Mouse (Mus musculus) frontal cortex, postnatal 25 days (tissue): Measurements from ENCODE around the gene Slc2a4.
"Not testable (repeated sequence)": the region's sequence is repeated elsewhere in the genome, so short reads cannot be mapped to it uniquely, and the experiment has no call there.

Experiments
- DNase-seq, 2 experiments: peaks; one replicate each; pipeline ENCODE4 v3.0.0; 2022; ENCODE audit warnings: low spot score in 2 of 2

Slc2a4 gene

DNA sequence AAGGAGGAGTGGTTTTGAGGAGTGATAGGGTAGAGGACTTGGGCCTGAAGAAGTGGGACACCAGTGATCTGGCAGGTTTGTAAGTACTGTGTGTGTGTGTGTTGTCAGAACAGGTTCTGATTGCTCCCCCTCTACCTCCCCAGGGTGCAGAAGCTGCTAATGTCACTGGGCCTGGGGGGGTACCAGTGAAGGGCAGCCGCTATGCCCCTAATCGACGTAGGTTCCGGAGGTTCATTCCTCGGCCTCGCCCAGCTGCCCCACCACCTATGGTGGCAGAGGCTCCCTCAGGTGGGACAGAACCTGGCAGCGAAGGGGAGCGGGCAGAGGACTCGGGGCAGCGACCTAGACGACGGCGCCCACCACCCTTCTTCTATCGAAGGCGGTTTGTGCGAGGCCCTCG lies 8.3 kb downstream of the Slc2a4 start:
- no peak for DNase-seq

GRCm38 (mm10) chr11:69939181-69939580 lies 8.8 kb downstream of the Slc2a4 start:
- DNase-seq: no peak

DNA sequence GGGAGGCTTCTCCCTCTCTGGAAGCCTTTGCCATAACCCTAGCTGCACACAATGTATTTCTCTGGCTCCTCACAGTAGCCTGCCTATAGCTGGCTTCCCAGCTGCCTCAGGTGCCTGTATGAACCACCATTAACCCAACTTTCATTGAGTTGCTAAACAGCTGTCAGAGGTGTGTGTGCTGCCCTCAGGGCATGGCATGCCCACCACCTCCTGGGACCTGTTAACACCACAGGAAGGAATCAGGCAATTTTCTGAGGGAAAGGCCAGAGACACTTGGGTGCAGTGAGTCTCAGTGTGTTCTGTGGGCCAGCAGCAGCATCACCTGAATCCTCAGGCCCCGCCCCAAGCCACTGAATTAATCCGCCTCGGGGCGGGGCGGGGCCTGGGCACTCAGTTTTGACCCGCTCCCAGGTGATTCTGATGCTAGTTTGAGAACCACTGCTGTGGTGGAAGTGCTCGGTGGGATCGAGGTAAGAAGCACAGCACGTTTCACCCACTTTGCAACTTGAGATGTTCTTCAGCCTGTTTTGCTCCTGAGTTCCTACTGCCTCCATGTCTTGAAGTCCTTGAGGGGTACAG lies 9.5 kb downstream of the Slc2a4 start:
- DNase-seq: no peak

- no peak for DNase-seq
These were observed 10.2 kb downstream of the Slc2a4 start for GRCm38 (mm10) chr11:69937834-69938233.

DNA sequence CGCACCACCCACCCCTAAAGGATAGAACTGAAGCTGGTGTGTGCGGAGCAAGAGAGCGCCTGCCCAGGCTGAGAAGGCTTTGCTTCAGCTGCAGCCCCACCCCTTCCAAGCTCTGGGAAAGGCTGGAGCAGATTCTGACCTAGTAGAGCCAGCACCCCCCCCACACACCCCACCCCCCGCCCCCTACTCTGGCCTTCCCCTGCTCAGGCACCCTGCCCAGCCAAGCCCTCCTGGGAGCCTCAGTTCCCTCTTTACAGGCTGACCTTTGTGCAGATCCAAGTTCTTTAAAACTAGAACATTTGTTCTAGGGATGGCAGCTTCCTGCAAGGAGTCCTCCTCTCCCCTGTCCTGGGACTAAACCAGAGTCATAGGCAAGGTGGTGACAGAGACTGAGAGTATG lies 10.6 kb downstream of the Slc2a4 start:
- DNase-seq: no peak

DNA sequence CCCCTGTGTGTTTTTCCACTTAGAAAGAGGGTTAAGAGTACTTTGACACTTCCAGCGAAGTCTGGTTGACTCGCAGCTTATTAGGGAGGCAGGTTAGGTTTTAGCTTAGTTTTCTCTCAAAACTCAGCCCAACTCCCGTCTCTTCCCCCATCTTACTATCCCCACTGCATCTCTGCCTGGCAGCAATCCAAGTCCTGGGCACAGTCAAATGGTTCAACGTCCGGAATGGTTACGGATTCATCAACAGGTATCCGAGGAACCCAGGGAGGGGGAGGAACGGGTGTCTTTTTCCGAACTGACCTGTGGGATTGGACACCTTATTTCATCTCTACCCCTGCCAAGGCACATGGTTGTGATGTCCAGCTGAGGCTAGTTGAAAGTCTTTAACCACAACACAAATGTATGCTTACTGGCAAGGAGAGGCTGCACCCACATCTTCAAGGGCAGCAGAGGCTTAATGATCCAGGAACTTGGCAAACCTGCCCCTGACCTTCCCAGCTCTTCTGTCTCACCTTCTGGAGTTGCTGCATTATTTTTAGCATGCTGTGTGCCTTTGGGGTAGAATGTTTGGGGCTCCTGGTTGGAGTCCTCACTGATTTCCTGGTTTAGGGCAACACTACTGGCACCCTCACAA lies 11.2 kb downstream of the Slc2a4 start:
- no peak for DNase-seq

- DNase-seq: no peak
These were observed 11.8 kb downstream of the Slc2a4 start for GRCm38 (mm10) chr11:69936156-69936555.

- DNase-seq: peak; percentile 67 to 76
These were observed 12.7 kb downstream of the Slc2a4 start, which contains the start of gene Ybx2 for GRCm38 (mm10) chr11:69935137-69935879. TSS of gene Ybx2 (plus strand) at chr11:69935796.

DNA sequence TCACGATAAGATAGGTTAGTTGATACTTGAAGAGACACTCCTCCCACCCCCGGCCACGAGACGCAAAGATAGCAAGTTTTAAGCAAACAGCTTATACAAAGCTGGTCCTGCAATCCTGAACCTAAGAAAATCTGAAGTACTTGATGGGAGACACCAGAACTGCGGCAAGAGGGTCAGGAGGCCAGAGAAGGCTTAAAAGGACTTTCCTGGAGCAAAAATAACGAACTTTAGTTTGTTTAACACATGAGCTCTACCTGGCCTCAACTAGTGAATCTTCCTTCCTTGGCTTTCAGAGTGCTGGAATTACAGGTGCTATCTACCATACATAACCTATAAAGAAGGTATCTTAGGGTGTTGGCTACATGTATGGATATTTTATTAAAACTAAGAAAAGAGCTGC lies 13.3 kb downstream of the Slc2a4 start:
- no peak for DNase-seq

GRCm38 (mm10) chr11:69934169-69934568 lies 13.8 kb downstream of the Slc2a4 start:
- peak; percentile 79 to 84 for DNase-seq

GRCm38 (mm10) chr11:69933066-69933465 lies 14.9 kb downstream of the Slc2a4 start:
- no peak for DNase-seq

DNA sequence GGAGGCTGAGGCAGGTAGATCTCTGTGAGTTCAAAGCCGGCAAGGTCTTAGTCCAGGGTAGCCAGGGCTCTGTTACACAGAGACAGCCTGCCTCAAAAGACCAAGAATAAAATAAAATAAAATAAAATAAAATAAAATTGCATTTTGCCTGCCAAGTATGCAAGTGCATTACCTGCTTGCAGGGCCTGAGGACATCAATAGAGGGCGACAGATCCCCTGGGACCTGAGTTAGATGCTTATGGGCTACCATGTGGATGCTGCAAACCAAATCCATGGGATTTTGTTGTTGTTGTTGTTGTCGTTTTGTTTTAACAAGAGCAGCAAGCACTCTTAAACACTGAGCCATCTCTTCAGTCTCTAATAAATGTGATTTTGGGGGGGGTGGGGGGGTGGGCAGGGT lies 15.7 kb downstream of the Slc2a4 start:
- no peak for DNase-seq

DNA sequence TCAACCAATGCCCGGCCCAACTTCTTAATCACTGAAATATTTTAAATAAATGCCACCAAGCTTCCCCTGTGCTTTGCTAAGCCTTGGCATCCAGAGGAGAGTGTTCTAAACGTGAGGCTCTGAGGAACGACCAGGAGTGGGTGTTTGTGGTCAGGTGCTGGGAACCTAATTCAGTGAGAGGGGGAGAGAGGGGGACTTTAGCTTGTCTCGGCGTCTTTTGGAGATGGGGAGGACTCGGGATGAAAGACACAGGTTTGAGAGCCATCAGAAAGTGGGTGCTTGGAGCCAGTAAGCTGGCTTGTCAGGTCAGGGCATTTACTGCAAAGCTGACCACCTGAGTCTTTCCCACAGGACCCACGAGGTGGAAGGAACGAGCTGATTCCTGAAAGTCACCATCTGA lies 16.2 kb downstream of the Slc2a4 start:
- DNase-seq: no peak

DNA sequence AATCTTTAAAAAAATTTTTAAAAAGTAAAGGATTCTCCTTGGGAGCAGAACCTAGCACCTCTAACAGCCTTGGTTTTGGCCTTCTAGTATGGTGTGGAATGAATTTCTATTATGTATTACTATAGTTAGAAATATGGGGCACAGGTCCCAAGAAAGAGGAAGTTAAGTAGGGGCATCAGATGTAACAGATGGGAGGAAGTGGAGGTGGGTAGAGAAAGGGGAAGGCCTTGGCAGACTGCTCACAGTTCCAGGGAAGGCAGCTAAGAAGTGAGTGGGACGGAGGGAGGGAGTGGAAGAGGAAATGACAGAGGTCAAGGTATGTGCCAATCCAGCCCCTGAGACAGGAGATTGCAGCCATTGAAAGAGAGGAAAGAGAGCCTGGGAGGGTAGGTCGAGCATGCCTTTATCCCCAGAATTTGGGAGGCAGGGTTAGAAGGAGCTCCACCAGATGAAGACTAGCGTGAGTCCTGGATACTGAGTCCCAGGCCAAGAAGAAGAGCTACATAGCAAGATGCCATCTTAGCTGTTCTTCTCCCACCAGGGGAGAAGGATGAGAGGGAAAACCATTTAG lies 16.9 kb downstream of the Slc2a4 start:
- no peak for DNase-seq

DNA sequence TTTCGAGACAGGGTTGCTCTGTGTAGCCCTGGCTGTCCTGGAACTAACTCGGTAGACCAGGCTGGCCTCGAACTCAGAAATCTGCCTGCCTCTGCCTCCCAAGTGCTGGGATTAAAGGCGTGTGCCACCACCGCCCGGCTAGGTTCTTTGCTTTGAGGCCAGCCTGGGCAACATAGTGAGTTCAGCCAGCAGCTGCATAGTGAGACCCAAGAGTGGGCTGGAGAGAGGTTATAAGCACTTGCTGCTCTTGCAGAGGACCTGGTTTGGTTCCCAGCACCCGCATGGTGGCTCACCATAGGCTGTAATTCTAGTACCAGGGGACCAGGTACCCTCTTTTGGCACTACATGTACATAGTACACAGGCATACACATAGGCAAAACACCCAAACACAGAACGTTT lies 17.8 kb downstream of the Slc2a4 start:
- not testable (repeated sequence) for DNase-seq

- no peak for DNase-seq
These were observed 18.3 kb downstream of the Slc2a4 start for GRCm38 (mm10) chr11:69929712-69930111.

GRCm38 (mm10) chr11:69927501-69927900 lies 20.5 kb downstream of the Slc2a4 start:
- no peak for DNase-seq

GRCm38 (mm10) chr11:69922796-69923195 lies 25.2 kb downstream of the Slc2a4 start:
- DNase-seq: no peak

DNA sequence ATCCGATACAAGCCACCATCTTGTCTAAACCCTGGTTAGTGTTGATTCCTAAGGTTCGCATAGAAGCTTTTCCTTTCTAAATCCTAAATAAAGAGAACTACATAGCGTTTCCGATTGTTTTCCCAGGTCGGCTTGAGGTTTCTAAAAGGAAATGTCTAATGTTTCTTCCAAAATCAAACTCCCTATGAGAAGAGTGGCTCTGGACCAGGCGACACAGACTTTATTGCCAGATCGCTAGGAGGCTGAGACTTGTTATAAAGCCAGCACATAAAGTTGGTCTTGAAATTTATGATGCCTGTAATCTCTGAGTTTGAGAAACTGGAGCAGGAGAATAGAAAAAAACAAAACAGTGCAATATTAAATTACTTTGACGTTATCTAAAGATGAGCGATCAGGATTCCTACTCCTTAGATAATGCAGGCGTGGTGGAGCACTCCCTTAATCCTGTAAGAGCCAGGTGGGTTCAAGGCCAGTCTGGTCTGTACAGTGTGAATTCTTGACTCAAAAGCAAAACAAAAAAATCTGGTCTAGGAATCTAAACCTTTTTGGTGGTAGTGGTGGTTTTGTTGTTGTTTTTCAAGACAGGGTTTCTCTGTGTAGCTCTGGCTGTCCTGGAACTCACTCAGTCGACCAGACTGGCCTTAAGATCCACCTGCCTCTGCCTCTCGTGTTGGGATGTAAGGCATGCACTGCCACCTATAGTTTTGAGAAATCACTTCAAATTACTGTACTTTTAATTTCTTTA lies 25.8 kb downstream of the Slc2a4 start:
- no peak for DNase-seq

GRCm38 (mm10) chr11:69921114-69922011 lies 26.6 kb downstream of the Slc2a4 start, which contains the start of gene Eif5a:
TSS of gene Eif5a (minus strand) at chr11:69921958.
- peak; percentile 99 to 100 for DNase-seq
